Mouse (Mus musculus): ENCODE measurements at regions not wholly inside any gene's neighbourhood (a gene's known extent, or its start where the extent isn't known, plus 50 kb on each side); places are given as distances from the start of the nearest gene placed in this dataset.

- no peak for DNase-seq
- intact Hi-C loops (cut with DNase I; ENCODE audit: low total_unique reads) = no loop called here
Observed at GRCm38 (mm10) chr9:23535872-23536271, 313.0 kb downstream of the Bmper start.

- intact Hi-C loops (cut with DNase I; ENCODE audit: low total_unique reads) = no loop called here
- DNase-seq = no peak
Observed at GRCm38 (mm10) chr9:23538051-23538450, 315.2 kb downstream of the Bmper start.

- intact Hi-C loops (cut with DNase I; ENCODE audit: low total_unique reads) = no loop called here
- no peak for DNase-seq
Observed at GRCm38 (mm10) chr9:23551692-23552091, 328.8 kb downstream of the Bmper start.

DNA sequence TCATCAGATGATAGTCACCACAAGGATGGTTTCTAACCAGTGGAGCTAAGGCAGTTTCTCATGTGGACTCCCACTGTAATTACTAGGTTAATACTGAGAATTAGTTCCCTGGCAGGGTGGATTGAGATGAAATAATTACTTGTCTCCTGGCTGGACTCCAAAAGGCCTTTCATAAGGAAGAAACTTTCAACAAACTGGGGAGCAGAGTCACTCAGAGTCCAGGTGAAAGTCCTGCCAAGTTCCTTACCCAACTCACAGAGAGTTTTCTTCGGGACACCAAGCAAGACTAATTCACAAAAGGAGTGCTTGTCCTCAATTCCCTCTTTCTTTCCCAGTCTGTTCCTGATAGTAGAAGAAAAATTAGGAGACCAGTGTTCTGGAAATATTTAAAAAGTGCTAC is 330.9 kb downstream of the Bmper start:
- DNase-seq = no peak
- intact Hi-C loops (cut with DNase I; ENCODE audit: low total_unique reads) = no loop called here

- no peak for DNase-seq
Observed at GRCm38 (mm10) chr9:23557601-23558000, 334.7 kb downstream of the Bmper start.

GRCm38 (mm10) chr9:23561924-23562323 is 339.0 kb downstream of the Bmper start:
- intact Hi-C loops (cut with DNase I; ENCODE audit: low total_unique reads) = no loop called here
- DNase-seq = no peak

More at GRCm38 (mm10) chr9:23557601-23558000, 334.7 kb downstream of the Bmper start:
- intact Hi-C loops (cut with DNase I; ENCODE audit: low total_unique reads) = no loop called here

- DNase-seq = no peak
Observed at GRCm38 (mm10) chr9:23567081-23567480, 344.2 kb downstream of the Bmper start.

DNA sequence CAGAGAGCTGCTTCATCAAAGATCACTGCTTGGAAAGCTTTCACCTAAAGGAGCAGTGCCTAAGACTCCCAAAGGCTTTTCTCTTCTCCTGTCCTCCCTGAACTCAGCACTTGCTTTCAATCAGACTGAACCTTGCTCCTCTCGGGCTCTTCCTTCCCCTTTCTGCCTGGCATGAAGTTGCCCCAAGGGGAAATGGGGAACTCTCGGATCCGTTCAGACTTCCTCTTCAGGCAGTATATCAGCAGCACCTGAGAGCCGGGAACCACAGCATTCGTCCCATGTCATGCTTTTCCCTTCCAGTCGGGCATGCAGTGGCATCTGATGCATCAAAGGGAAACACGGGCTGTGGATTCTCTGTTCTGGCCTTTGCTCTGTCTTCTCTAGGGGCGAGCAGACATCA is 347.3 kb downstream of the Bmper start:
- intact Hi-C loops (cut with DNase I; ENCODE audit: low total_unique reads) = no loop called here
- DNase-seq = no peak

More at GRCm38 (mm10) chr9:23567081-23567480, 344.2 kb downstream of the Bmper start:
- intact Hi-C loops (cut with DNase I; ENCODE audit: low total_unique reads) = no loop called here

- no peak for DNase-seq
- intact Hi-C loops (cut with DNase I; ENCODE audit: low total_unique reads) = no loop called here
Observed at GRCm38 (mm10) chr9:23576314-23576713, 353.4 kb downstream of the Bmper start.

- DNase-seq = no peak
- intact Hi-C loops (cut with DNase I; ENCODE audit: low total_unique reads) = no loop called here
Observed at GRCm38 (mm10) chr9:23580155-23580554, 357.3 kb downstream of the Bmper start.

GRCm38 (mm10) chr9:23581039-23581606 is 358.2 kb downstream of the Bmper start:
- intact Hi-C loops (cut with DNase I; ENCODE audit: low total_unique reads) = no loop called here
- peak; percentile 61 for DNase-seq

- no peak for DNase-seq
- intact Hi-C loops (cut with DNase I; ENCODE audit: low total_unique reads) = no loop called here
Observed at GRCm38 (mm10) chr9:23584561-23584960, 361.7 kb downstream of the Bmper start.

DNA sequence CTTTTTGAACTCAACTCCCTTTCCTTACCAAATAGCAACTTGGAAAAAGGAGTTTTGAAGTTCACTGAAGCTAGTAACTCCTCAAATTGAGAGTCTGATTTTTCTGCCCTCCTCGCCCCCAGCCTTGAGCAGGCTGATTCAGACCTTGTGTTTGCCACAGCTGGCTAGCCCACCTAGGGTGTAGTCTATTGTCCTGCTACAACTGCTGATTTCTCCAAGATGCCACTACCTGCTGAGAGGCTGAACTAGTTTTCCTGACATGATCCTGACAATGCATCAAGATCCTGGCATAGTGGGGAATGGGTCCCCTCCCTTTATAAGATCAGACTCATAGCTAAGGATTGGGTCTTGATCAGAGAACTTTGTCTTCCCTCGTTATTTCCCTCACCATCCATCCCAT is 366.1 kb downstream of the Bmper start:
- intact Hi-C loops (cut with DNase I; ENCODE audit: low total_unique reads) = no loop called here
- DNase-seq = no peak

DNA sequence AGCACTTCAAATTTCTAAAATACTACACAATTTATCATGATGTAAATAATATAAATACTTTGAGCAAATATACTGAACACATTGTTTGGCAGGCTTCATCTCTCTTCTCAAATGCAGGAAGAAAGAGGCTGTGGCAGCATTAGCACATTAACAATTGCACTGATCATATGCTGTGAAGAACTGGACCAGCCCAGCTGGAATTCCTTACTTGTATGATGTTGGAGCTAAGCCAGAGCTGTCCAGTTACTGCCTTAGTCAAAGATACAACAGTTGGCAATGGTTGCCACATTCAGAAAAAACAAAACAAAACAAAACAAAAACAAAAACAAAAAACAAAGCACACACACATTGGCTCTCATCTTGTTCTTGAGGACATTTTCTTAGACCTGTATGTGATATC is 369.0 kb downstream of the Bmper start:
- no peak for DNase-seq
- intact Hi-C loops (cut with DNase I; ENCODE audit: low total_unique reads) = no loop called here

- DNase-seq = no peak
- intact Hi-C loops (cut with DNase I; ENCODE audit: low total_unique reads) = no loop called here
Observed at GRCm38 (mm10) chr9:23600623-23601022, 377.7 kb downstream of the Bmper start.
